Mouse (Mus musculus): Measurements from ENCODE around the gene Prmt7. TPM values are rescaled to one million over a fixed set of nuclear protein-coding genes. Genes with fewer than 3 reads are reported as not detected.
A peak's percentile ranks its signal among the peaks of the same experiment; 100 is the strongest.

Prmt7 gene
- polyA plus RNA-seq, 1 experiment: 33.9 TPM

GRCm38 (mm10) chr8:106259579-106260255 is 49.0 kb downstream of the Prmt7 start:
- TF ChIP-seq POLR2A (IDR thresholded peaks at IDR 0.05; ENCODE audit: extremely low read depth, insufficient read depth, low read length) (no peak), CTCF (IDR thresholded peaks at IDR 0.05; ENCODE audit: extremely low read depth, insufficient read depth, low read length) (no peak)
- Histone ChIP-seq H3K4me3 (ENCODE audit: insufficient read depth, low read length) (no peak overlapping the region), H3K4me1 (ENCODE audit: control insufficient read depth, insufficient read depth, low read length) (no peaks in the 10 kb centered on the region), H3K27ac (ENCODE audit: insufficient read depth, low read length) (no peak overlapping the region)

- TF ChIP-seq POLR2A (IDR thresholded peaks at IDR 0.05; ENCODE audit: extremely low read depth, insufficient read depth, low read length): no peak
- TF ChIP-seq CTCF (IDR thresholded peaks at IDR 0.05; ENCODE audit: extremely low read depth, insufficient read depth, low read length): no peak
- H3K4me1 ChIP-seq (ENCODE audit: control insufficient read depth, insufficient read depth, low read length): no peaks in the 10 kb centered on the region
Measured at GRCm38 (mm10) chr8:106260894-106261293, 50.2 kb downstream of the Prmt7 start.

GRCm38 (mm10) chr8:106262343-106262742 is 51.6 kb downstream of the Prmt7 start:
- no peak for TF ChIP-seq CTCF (IDR thresholded peaks at IDR 0.05; ENCODE audit: extremely low read depth, insufficient read depth, low read length)
- TF ChIP-seq POLR2A (IDR thresholded peaks at IDR 0.05; ENCODE audit: extremely low read depth, insufficient read depth, low read length): no peak
- no peak overlapping the region for H3K4me3 ChIP-seq (ENCODE audit: insufficient read depth, low read length)
- peaks cover under 1% of the 10 kb centered on the region for H3K4me1 ChIP-seq (ENCODE audit: control insufficient read depth, insufficient read depth, low read length)
- no peak overlapping the region for H3K27ac ChIP-seq (ENCODE audit: insufficient read depth, low read length)

More at GRCm38 (mm10) chr8:106260894-106261293, 50.2 kb downstream of the Prmt7 start:
- H3K4me3 ChIP-seq (ENCODE audit: insufficient read depth, low read length): no peak overlapping the region
- H3K27ac ChIP-seq (ENCODE audit: insufficient read depth, low read length): no peak overlapping the region

DNA sequence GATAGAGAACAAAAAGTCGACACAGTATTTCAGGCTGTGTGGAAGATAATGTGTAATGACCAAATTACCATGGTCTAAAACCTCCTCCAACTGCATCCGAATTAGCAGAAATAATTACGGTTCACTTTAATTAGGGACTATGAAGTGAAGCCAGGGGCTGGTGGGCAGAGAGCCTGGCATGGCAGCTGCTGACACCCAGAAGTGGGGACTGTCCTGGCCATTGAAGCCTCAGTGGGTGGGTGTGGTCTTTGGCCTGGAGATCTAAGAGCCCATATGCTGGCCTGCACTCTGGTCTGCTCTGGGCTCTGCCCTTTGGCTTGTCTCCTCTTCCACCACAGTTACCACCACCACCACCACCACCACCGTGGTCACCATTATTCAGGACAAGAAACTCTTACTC is 53.2 kb downstream of the Prmt7 start:
- Histone ChIP-seq H3K27ac (ENCODE audit: insufficient read depth, low read length) (no peak overlapping the region), H3K4me1 (ENCODE audit: control insufficient read depth, insufficient read depth, low read length) (peaks cover 5% of the 10 kb centered on the region), H3K4me3 (ENCODE audit: insufficient read depth, low read length) (no peak overlapping the region)
- TF ChIP-seq CTCF (IDR thresholded peaks at IDR 0.05; ENCODE audit: extremely low read depth, insufficient read depth, low read length): no peak
- TF ChIP-seq POLR2A (IDR thresholded peaks at IDR 0.05; ENCODE audit: extremely low read depth, insufficient read depth, low read length): no peak

- Histone ChIP-seq H3K4me3 (ENCODE audit: insufficient read depth, low read length) (no peak overlapping the region), H3K27ac (ENCODE audit: insufficient read depth, low read length) (no peak overlapping the region), H3K4me1 (ENCODE audit: control insufficient read depth, insufficient read depth, low read length) (peaks cover 14% of the 10 kb centered on the region)
- TF ChIP-seq POLR2A (IDR thresholded peaks at IDR 0.05; ENCODE audit: extremely low read depth, insufficient read depth, low read length) (no peak), CTCF (IDR thresholded peaks at IDR 0.05; ENCODE audit: extremely low read depth, insufficient read depth, low read length) (no peak)
Measured at GRCm38 (mm10) chr8:106265398-106265797, 54.7 kb downstream of the Prmt7 start.

DNA sequence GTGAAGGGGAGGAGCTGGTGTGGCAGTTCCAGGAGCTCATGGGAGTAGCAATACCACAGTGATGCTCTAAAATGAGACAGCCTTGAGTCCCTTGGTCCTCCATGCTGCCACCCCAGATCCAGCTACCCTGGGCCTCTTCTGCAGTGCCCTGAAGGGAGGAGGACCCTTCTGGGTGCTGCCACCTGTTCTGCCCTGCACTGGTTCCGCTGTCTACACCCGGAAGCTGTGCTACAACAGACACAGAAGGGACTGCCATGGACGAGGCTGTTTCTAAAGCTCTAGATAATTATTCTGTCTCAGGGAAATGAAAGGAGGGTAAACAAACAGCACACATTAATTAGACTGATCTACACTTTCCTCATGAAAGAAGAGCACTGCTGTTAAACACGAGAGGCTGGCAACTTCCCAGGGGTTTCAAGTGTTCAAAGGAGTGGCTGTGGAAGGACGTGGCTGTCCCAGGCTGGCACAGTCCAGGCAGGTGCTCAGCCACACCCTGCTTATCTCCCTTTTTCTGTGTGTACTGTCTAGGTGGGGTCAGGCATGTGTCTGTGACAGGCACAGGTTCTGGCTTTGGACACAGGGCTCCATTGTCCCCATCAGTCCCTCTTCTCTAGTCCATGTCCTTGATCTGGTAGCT is 58.1 kb downstream of the Prmt7 start:
- TF ChIP-seq CTCF (IDR thresholded peaks at IDR 0.05; ENCODE audit: extremely low read depth, insufficient read depth, low read length) (no peak), POLR2A (IDR thresholded peaks at IDR 0.05; ENCODE audit: extremely low read depth, insufficient read depth, low read length) (no peak)
- peaks cover 28% of the 10 kb centered on the region for H3K4me1 ChIP-seq (ENCODE audit: control insufficient read depth, insufficient read depth, low read length)
- no peak overlapping the region for H3K27ac ChIP-seq (ENCODE audit: insufficient read depth, low read length)
- no peak overlapping the region for H3K4me3 ChIP-seq (ENCODE audit: insufficient read depth, low read length)

- no peak overlapping the region for H3K4me3 ChIP-seq (ENCODE audit: insufficient read depth, low read length)
- peak overlapping the region; percentile 49 for H3K27ac ChIP-seq (ENCODE audit: insufficient read depth, low read length)
- H3K4me1 ChIP-seq (ENCODE audit: control insufficient read depth, insufficient read depth, low read length): peaks cover 30% of the 10 kb centered on the region
- TF ChIP-seq CTCF (IDR thresholded peaks at IDR 0.05; ENCODE audit: extremely low read depth, insufficient read depth, low read length) (no peak), POLR2A (IDR thresholded peaks at IDR 0.05; ENCODE audit: extremely low read depth, insufficient read depth, low read length) (no peak)
Measured at GRCm38 (mm10) chr8:106270804-106271203, 60.1 kb downstream of the Prmt7 start.

DNA sequence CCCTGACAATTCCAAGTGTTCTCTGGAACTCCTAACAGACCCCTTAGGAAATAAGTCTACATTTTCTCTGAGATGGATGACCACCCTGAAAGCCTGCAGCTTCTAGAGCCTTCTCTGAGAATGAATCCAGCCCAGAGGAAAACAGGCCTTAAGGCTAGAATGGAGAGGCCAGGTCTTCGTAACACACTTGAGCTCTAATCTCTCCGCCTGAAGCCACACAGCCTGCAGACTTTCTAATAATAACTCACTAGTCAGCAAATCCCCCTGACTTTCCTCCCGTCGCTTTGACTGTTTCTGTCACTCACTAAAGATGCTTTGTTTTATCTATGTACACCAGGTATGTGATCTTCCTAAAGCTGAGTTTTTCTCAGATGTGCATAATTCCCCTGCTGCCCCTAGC is 60.6 kb downstream of the Prmt7 start:
- Histone ChIP-seq H3K4me3 (ENCODE audit: insufficient read depth, low read length) (no peak overlapping the region), H3K27ac (ENCODE audit: insufficient read depth, low read length) (peak overlapping the region; percentile 49), H3K4me1 (ENCODE audit: control insufficient read depth, insufficient read depth, low read length) (peaks cover 30% of the 10 kb centered on the region)
- TF ChIP-seq POLR2A (IDR thresholded peaks at IDR 0.05; ENCODE audit: extremely low read depth, insufficient read depth, low read length) (no peak), CTCF (IDR thresholded peaks at IDR 0.05; ENCODE audit: extremely low read depth, insufficient read depth, low read length) (no peak)

DNA sequence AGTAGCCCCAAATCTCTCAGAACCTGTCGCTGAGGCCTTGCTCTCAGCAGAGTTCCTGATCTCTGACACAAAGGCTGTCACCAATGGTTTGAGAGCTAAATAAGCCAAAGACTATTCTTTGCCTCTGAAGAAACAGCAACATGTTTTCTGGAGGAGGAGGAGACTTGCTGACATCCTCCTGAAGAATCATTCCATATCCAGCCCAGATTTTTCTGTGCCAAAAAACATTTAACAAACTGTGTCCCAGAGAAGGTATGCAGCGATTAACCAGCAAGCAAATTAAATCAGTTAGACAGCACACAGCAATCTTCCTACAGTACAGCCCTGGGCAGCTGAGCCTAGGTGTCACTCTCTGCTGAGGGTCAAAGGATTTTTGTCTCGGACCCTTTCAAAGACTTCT is 62.7 kb downstream of the Prmt7 start:
- TF ChIP-seq POLR2A (IDR thresholded peaks at IDR 0.05; ENCODE audit: extremely low read depth, insufficient read depth, low read length) (no peak), CTCF (IDR thresholded peaks at IDR 0.05; ENCODE audit: extremely low read depth, insufficient read depth, low read length) (no peak)
- Histone ChIP-seq H3K4me3 (ENCODE audit: insufficient read depth, low read length) (no peak overlapping the region), H3K4me1 (ENCODE audit: control insufficient read depth, insufficient read depth, low read length) (peaks cover 24% of the 10 kb centered on the region), H3K27ac (ENCODE audit: insufficient read depth, low read length) (peak overlapping the region; percentile 58; the same call in 1 of the 2 replicates)

All from cortical plate, adult 2 months (tissue).